Mouse (Mus musculus): ENCODE results near the gene Fam171a2. TPM values are rescaled to one million over a fixed set of nuclear protein-coding genes. Genes with fewer than 3 reads are reported as not detected.

Gene Fam171a2
- polyA plus RNA-seq, 1 experiment = 1.7 TPM

- no peak overlapping the region for H3K4me3 ChIP-seq (replicated peaks)
- peaks cover 59% of the 10 kb centered on the region for H3K36me3 ChIP-seq (replicated peaks; ENCODE audit: low read length)
- H3K9me3 ChIP-seq = peaks cover 9% of the 10 kb centered on the region; the same call in 1 of the 2 replicates
- peaks cover 73% of the 10 kb centered on the region for H3K4me1 ChIP-seq
- H3K27me3 ChIP-seq (replicated peaks) = peaks cover 35% of the 10 kb centered on the region
- TF ChIP-seq GATA1 (IDR thresholded peaks at IDR 0.05; ENCODE audit: borderline replicate concordance, low read length) (no peak), FLI1 (IDR thresholded peaks at IDR 0.05; ENCODE audit: low read length) (no peak)
Observed at GRCm38 (mm10) chr11:102436471-102436790, 11.1 kb downstream of the Fam171a2 start.

- peaks cover 78% of the 10 kb centered on the region for H3K4me1 ChIP-seq
- peaks cover 9% of the 10 kb centered on the region; the same call in 1 of the 2 replicates for H3K9me3 ChIP-seq
- H3K36me3 ChIP-seq (replicated peaks; ENCODE audit: low read length) = peaks cover 59% of the 10 kb centered on the region
- no peak overlapping the region for H3K4me3 ChIP-seq (replicated peaks)
- peaks cover 33% of the 10 kb centered on the region for H3K27me3 ChIP-seq (replicated peaks)
- TF ChIP-seq GATA1 (IDR thresholded peaks at IDR 0.05; ENCODE audit: borderline replicate concordance, low read length) (no peak), FLI1 (IDR thresholded peaks at IDR 0.05; ENCODE audit: low read length) (no peak)
Observed at GRCm38 (mm10) chr11:102435754-102436470, 11.6 kb downstream of the Fam171a2 start.

GRCm38 (mm10) chr11:102434816-102435705 is 12.4 kb downstream of the Fam171a2 start:
- Histone ChIP-seq H3K4me3 (replicated peaks) (no peak overlapping the region), H3K36me3 (replicated peaks; ENCODE audit: low read length) (peaks cover 59% of the 10 kb centered on the region), H3K9me3 (peaks cover 9% of the 10 kb centered on the region; the same call in 1 of the 2 replicates), H3K27me3 (replicated peaks) (peaks cover 32% of the 10 kb centered on the region), H3K4me1 (peaks cover 80% of the 10 kb centered on the region)
- no peak for TF ChIP-seq FLI1 (IDR thresholded peaks at IDR 0.05; ENCODE audit: low read length)
- no peak for TF ChIP-seq GATA1 (IDR thresholded peaks at IDR 0.05; ENCODE audit: borderline replicate concordance, low read length)

- Histone ChIP-seq H3K4me3 (replicated peaks) (peak overlapping the region; percentile 3), H3K9me3 (peaks cover 9% of the 10 kb centered on the region; the same call in 1 of the 2 replicates), H3K27me3 (replicated peaks) (peaks cover 25% of the 10 kb centered on the region), H3K36me3 (replicated peaks; ENCODE audit: low read length) (peaks cover 59% of the 10 kb centered on the region), H3K4me1 (peaks cover 80% of the 10 kb centered on the region)
- TF ChIP-seq FLI1 (IDR thresholded peaks at IDR 0.05; ENCODE audit: low read length) = no peak
- no peak for TF ChIP-seq GATA1 (IDR thresholded peaks at IDR 0.05; ENCODE audit: borderline replicate concordance, low read length)
Observed at GRCm38 (mm10) chr11:102434406-102434805, 13.1 kb downstream of the Fam171a2 start.

GRCm38 (mm10) chr11:102433866-102434265 is 13.6 kb downstream of the Fam171a2 start:
- TF ChIP-seq FLI1 (IDR thresholded peaks at IDR 0.05; ENCODE audit: low read length) (no peak), GATA1 (IDR thresholded peaks at IDR 0.05; ENCODE audit: borderline replicate concordance, low read length) (no peak)
- Histone ChIP-seq H3K4me3 (replicated peaks) (peak overlapping the region; percentile 11), H3K36me3 (replicated peaks; ENCODE audit: low read length) (peaks cover 58% of the 10 kb centered on the region), H3K27me3 (replicated peaks) (peaks cover 20% of the 10 kb centered on the region), H3K4me1 (peaks cover 83% of the 10 kb centered on the region), H3K9me3 (peaks cover 9% of the 10 kb centered on the region; the same call in 1 of the 2 replicates)

GRCm38 (mm10) chr11:102432896-102433295 is 14.6 kb downstream of the Fam171a2 start:
- peak overlapping the region; percentile 93 for H3K4me3 ChIP-seq (replicated peaks)
- H3K36me3 ChIP-seq (replicated peaks; ENCODE audit: low read length) = peaks cover 50% of the 10 kb centered on the region
- H3K27me3 ChIP-seq (replicated peaks) = peaks cover 10% of the 10 kb centered on the region
- H3K9me3 ChIP-seq = peaks cover 4% of the 10 kb centered on the region; the same call in 1 of the 2 replicates
- H3K4me1 ChIP-seq = peaks cover 83% of the 10 kb centered on the region
- TF ChIP-seq GATA1 (IDR thresholded peaks at IDR 0.05; ENCODE audit: borderline replicate concordance, low read length) = no peak
- no peak for TF ChIP-seq FLI1 (IDR thresholded peaks at IDR 0.05; ENCODE audit: low read length)

- TF ChIP-seq GATA1 (IDR thresholded peaks at IDR 0.05; ENCODE audit: borderline replicate concordance, low read length) (no peak), FLI1 (IDR thresholded peaks at IDR 0.05; ENCODE audit: low read length) (no peak)
- peaks cover 2% of the 10 kb centered on the region; the same call in 1 of the 2 replicates for H3K9me3 ChIP-seq
- peaks cover 76% of the 10 kb centered on the region for H3K4me1 ChIP-seq
- H3K36me3 ChIP-seq (replicated peaks; ENCODE audit: low read length) = peaks cover 46% of the 10 kb centered on the region
- peak overlapping the region; percentile 93 for H3K4me3 ChIP-seq (replicated peaks)
- peaks cover 4% of the 10 kb centered on the region for H3K27me3 ChIP-seq (replicated peaks)
Observed at GRCm38 (mm10) chr11:102432115-102432843, 15.2 kb downstream of the Fam171a2 start.

- TF ChIP-seq GATA1 (IDR thresholded peaks at IDR 0.05; ENCODE audit: borderline replicate concordance, low read length) = no peak
- TF ChIP-seq FLI1 (IDR thresholded peaks at IDR 0.05; ENCODE audit: low read length) = no peak
- H3K27me3 ChIP-seq (replicated peaks) = peaks cover 2% of the 10 kb centered on the region
- peaks cover 41% of the 10 kb centered on the region for H3K36me3 ChIP-seq (replicated peaks; ENCODE audit: low read length)
- H3K4me3 ChIP-seq (replicated peaks) = peak overlapping the region; percentile 93
- H3K4me1 ChIP-seq = peaks cover 72% of the 10 kb centered on the region
- peaks cover 5% of the 10 kb centered on the region; the same call in 1 of the 2 replicates for H3K9me3 ChIP-seq
Observed at GRCm38 (mm10) chr11:102431728-102432114, 15.8 kb downstream of the Fam171a2 start.

- peaks cover 5% of the 10 kb centered on the region; the same call in 1 of the 2 replicates for H3K9me3 ChIP-seq
- H3K4me3 ChIP-seq (replicated peaks) = peak overlapping the region; percentile 95
- peaks cover 67% of the 10 kb centered on the region for H3K4me1 ChIP-seq
- TF ChIP-seq FLI1 (IDR thresholded peaks at IDR 0.05; ENCODE audit: low read length) (no peak), GATA1 (IDR thresholded peaks at IDR 0.05; ENCODE audit: borderline replicate concordance, low read length) (no peak)
- peaks cover 2% of the 10 kb centered on the region for H3K27me3 ChIP-seq (replicated peaks)
- peaks cover 36% of the 10 kb centered on the region for H3K36me3 ChIP-seq (replicated peaks; ENCODE audit: low read length)
Observed at GRCm38 (mm10) chr11:102431018-102431645, 16.4 kb downstream of the Fam171a2 start.
